Mouse (Mus musculus) myocyte (in vitro differentiated cells): ENCODE data around the gene Mettl7b.

ENCODE experiments used
- CEBPB ChIP-seq: IDR thresholded peaks from 2 replicates; pipeline ENCODE4 v1.6.1; 2011; ENCODE audit warnings: mild to moderate bottlenecking, moderate library complexity; ENCODE audit not compliant: poor library complexity, insufficient read depth, severe bottlenecking
- E2F4 ChIP-seq: IDR thresholded peaks from one replicate; pipeline ENCODE4 v1.6.1; 2011; ENCODE audit warnings: mild to moderate bottlenecking, control low read depth, moderate library complexity; ENCODE audit not compliant: insufficient read depth
- MAX ChIP-seq: IDR thresholded peaks from one replicate; pipeline ENCODE4 v1.6.1; 2011; ENCODE audit warnings: low read depth, mild to moderate bottlenecking, control low read depth
- MYOG ChIP-seq, 3 experiments: IDR thresholded peaks; one replicate each; pipeline ENCODE4 v1.6.1; 2011; ENCODE audit warnings: control low read depth in 2 of 3, low read depth in 2 of 3, mild to moderate bottlenecking in 2 of 3; ENCODE audit not compliant: insufficient read length in 2 of 3, control insufficient read depth in 1 of 3, insufficient read depth in 1 of 3
- POLR2A ChIP-seq: IDR thresholded peaks from one replicate; pipeline ENCODE4 v1.6.1; 2011; ENCODE audit warnings: low read depth, mild to moderate bottlenecking, control low read depth, moderate library complexity; ENCODE audit not compliant: insufficient read length
- POLR2AphosphoS2 ChIP-seq: IDR thresholded peaks from one replicate; pipeline ENCODE4 v1.6.1; 2011; ENCODE audit warnings: low read depth, control low read depth; ENCODE audit not compliant: insufficient read length
- REST ChIP-seq: IDR thresholded peaks from one replicate; pipeline ENCODE4 v1.6.1; 2011; ENCODE audit warnings: mild to moderate bottlenecking, control low read depth, moderate library complexity; ENCODE audit not compliant: insufficient read depth, insufficient read length

GRCm38 (mm10) chr10:128909567-128910028 lies 51.2 kb downstream of the Mettl7b start:
- TF ChIP-seq CEBPB: no peak
- no peak for TF ChIP-seq E2F4
- TF ChIP-seq POLR2A: peak; percentile 81
- TF ChIP-seq REST: no peak
- peak; percentile 75 for TF ChIP-seq MAX
- TF ChIP-seq MYOG (IDR thresholded peaks at IDR 0.05; ENCODE audit: control insufficient read depth in 1 of 3, insufficient read depth in 1 of 3, insufficient read length in 2 of 3, low read depth in 2 of 3): peak; percentile 74 to 97 (median 96)
- TF ChIP-seq POLR2AphosphoS2: peak; percentile 54
